Mouse (Mus musculus) CH12.LX (cell line): Measurements from ENCODE around the gene Irf6. TPM values are rescaled to one million over a fixed set of nuclear protein-coding genes. Genes with fewer than 3 reads are reported as not detected.

Experiments
- DNase-seq: peaks from one replicate; pipeline ENCODE4 v3.0.0-alpha.2; 2013; ENCODE audit errors: extremely low read depth
- H3K27ac ChIP-seq: 2 replicates; pipeline ENCODE4 v1.5.1; 2012; ENCODE audit warnings: low read depth, mild to moderate bottlenecking, control low read depth, moderate library complexity; ENCODE audit not compliant: insufficient read depth
- H3K27me3 ChIP-seq: replicated peaks from 2 replicates; pipeline ENCODE3; 2012; ENCODE audit warnings: inconsistent platforms
- H3K36me3 ChIP-seq, 2 experiments: replicated peaks in 1 of 2; 2 replicates each; pipeline versions ENCODE3 to v1.6.1; 2012; ENCODE audit warnings: inconsistent platforms in 1 of 2, low read length in 1 of 2, mild to moderate bottlenecking in 1 of 2, mixed read lengths in 1 of 2, moderate library complexity in 1 of 2; ENCODE audit not compliant: control insufficient read depth in 1 of 2, insufficient read depth in 1 of 2
- H3K4me1 ChIP-seq, 2 experiments: 2 replicates each; pipeline ENCODE4 v1.6.1; 2012; ENCODE audit warnings: inconsistent platforms in 1 of 2, moderate library complexity in 1 of 2; ENCODE audit not compliant: insufficient read depth in 2 of 2, control insufficient read depth in 1 of 2
- H3K4me2 ChIP-seq: 2 replicates; pipeline ENCODE4 v1.6.1; 2012; ENCODE audit warnings: low read depth, mild to moderate bottlenecking, control low read depth; ENCODE audit not compliant: poor library complexity, insufficient read depth, severe bottlenecking
- H3K4me3 ChIP-seq, 3 experiments: fragments of 150-350 bp in 1 of 3; sonication (generic) in 1 of 3; replicated peaks in 1 of 3; 2 replicates each; pipeline versions ENCODE3 to v1.5.1; 2011 to 2012; ENCODE audit warnings: low read depth in 2 of 3, low read length in 2 of 3, mild to moderate bottlenecking in 2 of 3, moderate library complexity in 2 of 3, control low read depth in 1 of 3, improper control_type of control experiment in 1 of 3, inconsistent platforms in 1 of 3, mixed read lengths in 1 of 3; ENCODE audit not compliant: poor library complexity in 1 of 3
- H3K79me2 ChIP-seq: replicated peaks from 2 replicates; pipeline ENCODE4 v1.6.1; 2012; ENCODE audit warnings: mild to moderate bottlenecking, moderate library complexity; ENCODE audit not compliant: control insufficient read depth, poor library complexity, insufficient read depth, severe bottlenecking; ENCODE audit errors: extremely low read depth
- H3K9ac ChIP-seq: 2 replicates; pipeline ENCODE4 v1.6.1; 2012; ENCODE audit warnings: low read depth, mild to moderate bottlenecking, control low read depth, moderate library complexity; ENCODE audit not compliant: insufficient read depth
- H3K9me3 ChIP-seq: replicated peaks from 2 replicates; pipeline ENCODE3; 2012; ENCODE audit warnings: low read length, inconsistent platforms, mixed read lengths
- CHD2 ChIP-seq: IDR thresholded peaks from 2 replicates; pipeline ENCODE4 v1.6.1; 2011; ENCODE audit warnings: low read length, improper control_type of control experiment
- CTCF ChIP-seq, 2 experiments: IDR thresholded peaks in 1 of 2; conservative IDR thresholded peaks in 1 of 2; 2 replicates each; pipeline ENCODE4 v1.5.1; 2011 to 2012; ENCODE audit warnings: low read depth in 2 of 2, low read length in 2 of 2, improper control_type of control experiment in 1 of 2, inconsistent platforms in 1 of 2, mild to moderate bottlenecking in 1 of 2, moderate library complexity in 1 of 2
- EP300 ChIP-seq: IDR thresholded peaks from 2 replicates; pipeline ENCODE4 v1.6.1; 2011; ENCODE audit warnings: low read length, improper control_type of control experiment
- ETS1 ChIP-seq: conservative IDR thresholded peaks from 2 replicates; pipeline ENCODE4 v1.6.1; 2012; ENCODE audit warnings: low read depth, mild to moderate bottlenecking, inconsistent platforms, low read length, improper control_type of control experiment, moderate library complexity
- JUND ChIP-seq: conservative IDR thresholded peaks from 2 replicates; pipeline ENCODE4 v1.6.1; 2011; ENCODE audit warnings: low read depth, low read length, improper control_type of control experiment
- KAT2A ChIP-seq: IDR thresholded peaks from 2 replicates; pipeline ENCODE4 v1.6.1; 2012; ENCODE audit warnings: low read length, improper control_type of control experiment, inconsistent platforms; ENCODE audit not compliant: insufficient replicate concordance
- MAFK ChIP-seq: IDR thresholded peaks from 2 replicates; pipeline ENCODE4 v1.6.1; 2011; ENCODE audit warnings: low read length, improper control_type of control experiment; ENCODE audit not compliant: insufficient replicate concordance
- MEF2A ChIP-seq: IDR thresholded peaks from 2 replicates; pipeline ENCODE4 v1.6.1; 2014; ENCODE audit warnings: low read depth, mild to moderate bottlenecking, inconsistent platforms, low read length, improper control_type of control experiment, borderline replicate concordance
- MYC ChIP-seq: IDR thresholded peaks from 2 replicates; pipeline ENCODE4 v1.6.1; 2011; ENCODE audit warnings: low read depth, mild to moderate bottlenecking, improper control_type of control experiment, low read length
- NRF1 ChIP-seq: IDR thresholded peaks from 2 replicates; pipeline ENCODE4 v1.6.1; 2014; ENCODE audit warnings: low read depth, mild to moderate bottlenecking, inconsistent platforms, low read length, improper control_type of control experiment, moderate library complexity
- POLR2AphosphoS2 ChIP-seq: IDR thresholded peaks from 2 replicates; pipeline ENCODE4 v1.6.1; 2011; ENCODE audit warnings: low read depth, low read length, improper control_type of control experiment
- RCOR1 ChIP-seq: conservative IDR thresholded peaks from 2 replicates; pipeline ENCODE4 v1.6.1; 2012; ENCODE audit warnings: low read depth, mild to moderate bottlenecking, inconsistent platforms, low read length, improper control_type of control experiment
- SIN3A ChIP-seq: IDR thresholded peaks from 2 replicates; pipeline ENCODE4 v1.6.1; 2012; ENCODE audit warnings: low read length, improper control_type of control experiment, inconsistent platforms
- SMC3 ChIP-seq: IDR thresholded peaks from 2 replicates; pipeline ENCODE4 v1.6.1; 2011; ENCODE audit warnings: low read depth, low read length, improper control_type of control experiment
- TBP ChIP-seq: conservative IDR thresholded peaks from 2 replicates; pipeline ENCODE4 v1.6.1; 2011; ENCODE audit warnings: low read depth, low read length, improper control_type of control experiment
- USF1 ChIP-seq: IDR thresholded peaks from 2 replicates; pipeline ENCODE4 v1.6.1; 2014; ENCODE audit warnings: low read depth, mild to moderate bottlenecking, inconsistent platforms, low read length, improper control_type of control experiment
- ZKSCAN1 ChIP-seq: IDR thresholded peaks from 2 replicates; pipeline ENCODE4 v1.6.1; 2012; ENCODE audit warnings: low read depth, inconsistent platforms, low read length, improper control_type of control experiment, borderline replicate concordance
- ZNF384 ChIP-seq: IDR thresholded peaks from 2 replicates; pipeline ENCODE4 v1.6.1; 2012; ENCODE audit warnings: low read depth, low read length, improper control_type of control experiment, inconsistent platforms
- dilution Hi-C: fragments of 300-500 bp; cut with MboI; formaldehyde crosslinking; loops from 2 replicates; pipeline ENCODE4 v1.14.3; 2020; ENCODE audit warnings: low sequenced_read_pairs; ENCODE audit not compliant: extremely low pct_unique_long_range_greater_than_20kb, extremely low pct_ligation_motif_present
- in situ Hi-C: fragments of 300-500 bp; cut with MboI; formaldehyde crosslinking; loops from 3 replicates; pipeline ENCODE4 v1.14.3; 2019; ENCODE audit warnings: low sequenced_read_pairs, low pct_ligation_motif_present, low pct_unique_long_range_greater_than_20kb, mixed read lengths
- polyA plus RNA-seq: library from polyadenylated mRNA; unstranded; fragments of >175 nt; gene quantifications from 2 replicates; pipeline ENCODE4 v1.2.1, GENCODE M21; 2012; ENCODE audit warnings: low read depth; ENCODE audit not compliant: insufficient read length
- total RNA-seq, 2 experiments: library from RNA; depleted of rRNA; stranded (reverse); fragments of 300-350 nt in 1 of 2; fragments of >200 nt in 1 of 2; gene quantifications; 2 replicates each; pipeline ENCODE4 v1.2.3; 2012 to 2014

Irf6 gene
- total and polyA plus RNA-seq, 3 experiments: 0.31 to 13.0 (median 0.43) TPM

DNA sequence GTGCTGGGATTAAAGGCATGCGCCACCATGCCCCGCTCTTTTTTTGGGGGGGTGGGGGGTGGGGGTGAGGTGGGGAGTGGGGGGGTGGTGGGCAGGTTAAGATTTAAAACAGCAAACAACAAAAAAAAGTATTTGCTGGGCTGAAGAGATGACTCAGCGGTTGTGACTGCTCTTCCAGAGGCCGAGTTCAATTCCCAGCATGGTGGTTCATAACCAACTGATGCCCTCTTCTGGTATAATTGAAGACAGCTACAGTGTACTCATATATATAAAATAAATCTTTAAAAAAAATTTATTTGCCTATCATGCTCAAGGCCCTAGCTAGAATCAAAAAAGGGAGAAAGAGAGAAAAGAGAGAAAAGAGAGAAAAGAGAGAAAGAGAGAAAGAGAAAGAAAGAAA lies 27.1 kb upstream of the Irf6 start:
- Histone ChIP-seq H3K9me3 (no peaks in the 10 kb centered on the region), H3K79me2 (peaks cover 40% of the 10 kb centered on the region), H3K4me1 (peaks cover 7 to 22% of the 10 kb centered on the region in 2 experiments), H3K27me3 (no peaks in the 10 kb centered on the region), H3K4me3 (no peak overlapping the region), H3K27ac (no peak overlapping the region), H3K36me3 (peaks cover 55 to 65% of the 10 kb centered on the region in 2 experiments), H3K9ac (no peak overlapping the region), H3K4me2 (no peak overlapping the region)
- dilution Hi-C loops (no loop called here), in situ Hi-C loops (no loop called here)
- TF ChIP-seq USF1 (no peak), ETS1 (no peak), RCOR1 (no peak), ZNF384 (no peak), ZKSCAN1 (no peak), KAT2A (no peak), SIN3A (no peak), EP300 (no peak), POLR2AphosphoS2 (no peak), MYC (no peak), CTCF (conservative IDR thresholded peaks at IDR 0.05 in 1 of 2, IDR thresholded peaks at IDR 0.05 in 1 of 2; ENCODE audit: low read depth in 2 of 2, low read length in 2 of 2) (peak in 1 of 2 experiments; percentile 32; a peak in 1 of 4 replicates), TBP (no peak), SMC3 (0 out of 2 replicates have a peak, but pooled peaks have one; percentile 1), JUND (no peak), MEF2A (no peak), MAFK (0 out of 2 replicates have a peak, but pooled peaks have one; percentile 36), CHD2 (no peak)
- DNase-seq: no peak

GRCm38 (mm10) chr1:193128055-193128454 lies 24.9 kb upstream of the Irf6 start:
- dilution Hi-C loops: no loop called here
- H3K9ac ChIP-seq: no peak overlapping the region
- H3K4me3 ChIP-seq: no peak overlapping the region
- H3K4me2 ChIP-seq: no peak overlapping the region
- no peaks in the 10 kb centered on the region for H3K9me3 ChIP-seq
- no peaks in the 10 kb centered on the region for H3K27me3 ChIP-seq
- no peak overlapping the region; the same call in 1 of the 2 replicates for H3K27ac ChIP-seq
- no peak for TF ChIP-seq NRF1
- TF ChIP-seq RCOR1: no peak
- TF ChIP-seq CTCF (conservative IDR thresholded peaks at IDR 0.05 in 1 of 2, IDR thresholded peaks at IDR 0.05 in 1 of 2; ENCODE audit: low read depth in 2 of 2, low read length in 2 of 2): no peak
- TF ChIP-seq, all 38 proteins: peak for 0
- no peak for DNase-seq
- H3K36me3 ChIP-seq: peaks cover 34 to 43% of the 10 kb centered on the region in 2 experiments
- H3K79me2 ChIP-seq: peaks cover 40% of the 10 kb centered on the region
- H3K4me1 ChIP-seq: peaks cover 7 to 27% of the 10 kb centered on the region in 2 experiments
- in situ Hi-C loops: no loop called here
